Mouse (Mus musculus) cerebellum, adult (tissue): ENCODE results near the gene Nfkbib.
A peak's percentile ranks its signal among the peaks of the same experiment; 100 is the strongest.

Source experiments
- ATAC-seq: cut with Nextera tagmentation; 2 replicates; pipeline ENCODE4 v1.9.2; 2017; ENCODE audit warnings: mild to moderate bottlenecking, moderate library complexity, mixed read lengths; ENCODE audit not compliant: insufficient number of reproducible peaks, low FRiP score, low TSS enrichment

The Nfkbib gene

DNA sequence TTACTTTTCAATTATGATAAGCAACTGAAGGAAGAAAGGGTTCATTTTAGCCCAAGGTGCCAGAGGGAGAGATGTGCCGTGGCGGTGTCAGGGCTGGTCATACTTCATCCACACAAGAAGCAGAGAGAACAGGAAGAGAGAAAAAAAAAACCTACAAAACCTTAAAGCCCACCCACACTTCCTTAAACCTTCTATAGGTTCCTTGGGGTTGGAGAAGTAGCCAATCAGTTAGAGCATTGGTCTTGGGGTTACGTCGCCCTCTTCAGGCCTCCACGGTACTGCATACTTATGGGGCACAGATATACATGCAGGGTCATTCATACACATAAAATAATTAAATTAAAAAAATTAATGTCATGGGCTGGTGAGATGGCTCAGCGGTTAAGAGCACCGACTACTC lies 45.2 kb downstream of the Nfkbib start:
- no peak for ATAC-seq

DNA sequence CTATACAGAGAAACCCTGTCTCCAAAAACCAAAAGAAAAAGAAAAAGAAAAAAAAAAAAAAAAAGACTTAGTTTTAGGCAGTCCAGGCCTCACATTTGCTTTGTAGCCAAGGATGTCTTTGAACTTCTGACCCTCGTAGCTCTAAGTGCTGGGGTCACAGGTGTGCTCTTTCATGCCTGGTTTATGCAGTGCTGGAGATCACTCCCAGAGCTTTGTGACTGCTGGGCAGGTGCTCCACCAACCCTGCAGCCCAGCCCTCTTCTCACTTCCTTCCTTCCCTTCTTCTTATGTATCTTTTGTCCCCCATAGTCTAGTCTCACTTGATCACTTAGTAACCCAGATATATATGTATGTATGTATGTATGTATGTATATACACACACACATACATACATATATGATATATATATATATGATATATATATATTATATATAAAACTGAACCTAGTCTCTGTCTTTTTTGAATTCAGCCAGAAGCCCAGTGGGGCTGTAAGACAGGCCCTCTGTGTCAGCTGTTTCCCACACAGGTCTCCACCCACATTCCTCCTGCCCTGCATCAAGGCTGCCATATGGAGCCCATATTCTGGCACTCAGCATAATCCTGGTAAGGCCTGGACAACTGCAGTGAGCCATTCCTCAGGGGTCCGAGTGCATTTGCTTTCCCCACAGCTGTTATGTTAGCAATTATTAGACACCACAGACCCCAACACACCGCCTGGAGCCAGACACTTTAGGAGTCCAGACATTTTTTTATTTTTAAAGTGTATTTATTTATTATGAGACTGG lies 46.4 kb downstream of the Nfkbib start:
- ATAC-seq, result no peak

DNA sequence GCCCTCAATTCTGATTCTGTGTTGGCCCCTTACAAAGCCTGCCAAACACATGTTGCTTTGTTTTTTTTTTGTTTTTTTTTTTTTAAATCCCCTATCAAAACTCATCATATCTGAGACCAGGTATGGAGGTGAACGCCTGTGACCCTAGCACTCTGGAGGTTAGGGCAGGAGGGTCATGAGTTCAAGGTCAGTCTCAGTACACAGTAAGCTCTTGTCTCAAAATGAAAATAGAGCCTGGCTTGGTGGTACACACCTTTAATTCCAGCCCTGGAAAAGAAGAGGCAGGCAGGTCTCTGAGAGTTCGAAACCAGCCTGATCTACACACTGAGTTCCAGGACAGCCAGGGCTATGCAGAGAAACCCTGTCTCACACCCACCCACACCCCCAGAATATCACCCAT lies 47.7 kb downstream of the Nfkbib start:
- ATAC-seq, result no peak

DNA sequence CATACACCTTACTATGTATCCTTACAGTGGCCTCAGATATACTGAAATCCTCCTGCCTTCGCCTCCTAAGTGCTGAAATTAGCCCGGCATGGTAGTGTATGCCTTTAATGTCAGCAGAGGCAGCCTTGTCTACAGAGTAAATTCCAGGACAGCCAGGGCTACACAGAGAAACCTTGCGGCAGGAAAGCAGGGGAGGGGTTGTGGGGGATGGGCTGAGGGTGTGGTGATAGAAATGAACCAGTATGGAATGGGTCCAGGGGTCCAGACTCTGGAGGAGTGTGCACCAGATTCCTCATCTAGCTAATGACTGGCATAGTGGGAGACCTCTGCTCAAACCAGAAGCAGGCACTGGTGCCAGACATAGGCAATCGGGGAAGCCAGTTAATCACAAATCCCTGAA lies 48.2 kb downstream of the Nfkbib start:
- ATAC-seq, result no peak

DNA sequence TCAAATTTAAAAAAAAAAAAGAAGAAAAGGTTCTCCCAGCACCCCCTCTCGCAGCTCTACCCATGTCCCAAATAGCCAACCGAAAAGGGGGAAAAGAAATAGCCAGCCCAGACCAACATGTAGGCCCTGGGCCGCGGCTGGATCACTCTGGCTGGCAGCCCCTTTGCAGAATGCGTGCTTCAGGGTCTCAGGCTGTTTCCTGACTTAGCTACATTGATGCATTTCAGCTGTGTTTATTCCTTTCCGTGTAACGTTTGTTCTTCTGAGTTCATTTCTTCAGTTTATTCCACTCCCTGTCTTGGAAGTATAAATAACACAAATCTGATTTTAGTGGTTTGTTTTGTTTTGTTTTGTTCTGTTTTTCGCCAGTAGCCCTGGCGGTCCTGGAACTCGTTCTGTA lies 49.6 kb downstream of the Nfkbib start:
- no peak for ATAC-seq

DNA sequence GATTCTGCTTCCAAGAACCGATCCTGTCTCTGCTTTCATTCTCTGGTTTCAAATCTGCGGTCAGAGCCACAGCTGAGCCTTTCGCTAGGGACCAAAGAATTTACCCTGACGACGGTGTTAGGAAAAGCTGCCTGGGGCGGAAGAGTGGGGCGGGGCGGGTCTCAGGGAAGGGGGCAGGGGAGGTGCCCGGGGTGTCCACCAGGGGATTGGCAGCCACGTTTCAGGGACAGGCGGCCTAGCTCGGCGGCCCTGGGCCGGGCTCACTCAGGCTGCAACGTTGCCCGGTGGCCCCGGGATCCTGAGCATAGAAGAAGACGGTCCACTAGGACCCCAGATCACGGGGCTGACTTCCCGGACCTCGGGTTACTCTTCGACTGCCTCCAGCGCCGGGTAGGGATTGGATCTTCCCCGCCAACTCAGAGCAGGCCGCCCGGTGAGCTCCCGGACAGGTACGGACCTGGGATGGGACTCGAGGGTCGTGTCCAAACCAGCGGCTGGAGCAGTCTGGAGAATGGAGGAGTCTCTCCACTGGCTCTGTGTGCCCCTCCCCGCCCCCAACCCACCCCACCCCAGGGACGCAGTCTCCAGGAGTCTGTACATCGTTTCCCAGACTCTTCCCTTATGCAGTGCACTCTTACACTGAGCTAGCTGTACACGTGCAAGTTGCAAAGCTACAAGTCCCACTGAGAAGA lies 50.6 kb downstream of the Nfkbib start, which contains the start of gene Fbxo17:
Gene Fbxo17 (plus strand): TSS at position 215 of the 692 bp plus-strand sequence.
- ATAC-seq, result peak; percentile 49; the same call in 1 of the 2 replicates

DNA sequence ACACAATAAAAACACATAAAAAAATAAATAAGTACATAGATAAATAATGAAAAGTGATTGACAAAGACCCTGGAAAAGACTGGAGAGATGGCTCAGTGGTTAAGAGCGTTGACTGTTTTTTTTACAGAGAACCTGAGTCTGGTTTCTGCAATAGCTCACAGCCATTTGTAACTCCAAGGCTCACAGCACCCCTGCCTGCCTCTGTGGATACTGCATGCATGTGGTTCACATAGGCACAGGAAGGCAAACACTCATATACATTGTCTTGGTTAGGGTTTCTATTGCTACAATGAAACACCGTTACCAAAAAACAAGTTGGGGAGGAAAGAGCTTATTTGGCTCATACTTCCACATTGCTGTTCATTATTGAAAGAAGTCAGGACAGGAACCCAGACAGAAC lies 51.7 kb downstream of the Nfkbib start:
- no peak for ATAC-seq

DNA sequence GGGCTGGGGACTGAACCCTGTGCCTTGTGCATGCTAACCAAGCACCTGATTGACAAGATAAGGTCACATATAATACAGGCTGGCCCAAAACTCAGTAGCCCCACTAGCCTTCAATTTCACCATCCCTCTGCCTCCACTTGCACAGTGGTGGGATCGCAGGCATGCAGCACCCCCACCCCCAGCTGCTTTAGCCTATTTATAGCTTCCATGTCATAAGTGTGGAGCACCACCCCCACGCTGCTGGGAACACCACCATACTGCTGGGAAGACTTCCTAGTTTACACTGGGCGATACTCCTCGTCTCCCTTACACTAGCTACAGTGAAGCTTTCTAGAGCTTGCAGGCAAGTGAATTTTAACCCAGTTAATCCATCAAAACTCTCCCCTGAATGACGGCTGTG lies 52.6 kb downstream of the Nfkbib start:
- ATAC-seq, result no peak

DNA sequence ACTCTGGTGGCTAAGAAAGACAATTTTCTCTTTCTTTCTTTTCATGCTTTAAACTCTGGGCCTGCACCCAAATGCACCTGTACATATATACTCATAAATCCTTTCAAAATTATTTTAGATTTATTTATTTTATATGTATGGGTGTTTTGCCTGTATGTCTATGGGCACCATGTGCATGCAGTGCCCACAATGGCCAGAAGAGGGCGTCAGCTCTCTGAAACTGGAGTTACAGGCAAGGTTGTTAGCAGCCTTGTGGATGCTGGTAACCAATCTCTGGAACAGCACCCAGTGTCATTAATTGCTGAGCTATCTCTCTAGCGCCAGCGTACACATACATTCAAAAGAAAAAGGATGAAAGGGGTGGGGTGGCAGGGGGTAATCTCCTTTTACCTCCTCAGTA lies 56.4 kb downstream of the Nfkbib start:
- ATAC-seq, result no peak

DNA sequence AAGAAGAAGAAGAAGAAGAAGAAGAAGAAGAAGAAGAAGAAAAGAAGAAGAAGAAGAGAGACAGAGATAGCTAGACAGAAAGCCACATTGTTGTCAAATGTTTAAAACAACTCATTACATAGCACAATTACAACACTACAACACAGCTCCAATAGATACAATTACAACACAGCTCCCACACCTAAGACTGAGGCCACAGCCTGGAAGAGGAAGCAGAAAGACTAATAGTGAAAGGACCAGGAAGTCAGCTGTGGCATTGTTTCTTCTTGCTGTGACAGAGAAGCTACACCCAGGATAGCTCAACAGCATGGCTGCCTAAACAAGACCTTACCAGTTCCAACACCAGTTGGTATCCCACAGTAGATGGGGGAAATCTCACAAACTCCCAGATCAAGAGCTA lies 57.9 kb downstream of the Nfkbib start:
- ATAC-seq, result no peak
